Mouse (Mus musculus): ENCODE data around the gene Omt2b. TPM values are rescaled to one million over a fixed set of nuclear protein-coding genes. Genes with fewer than 3 reads are reported as not detected.
"Not testable (repeated sequence)": the region's sequence is repeated elsewhere in the genome, so short reads cannot be mapped to it uniquely, and the experiment has no call there.

Omt2b gene
- polyA plus RNA-seq, 2 experiments = not detected

DNA sequence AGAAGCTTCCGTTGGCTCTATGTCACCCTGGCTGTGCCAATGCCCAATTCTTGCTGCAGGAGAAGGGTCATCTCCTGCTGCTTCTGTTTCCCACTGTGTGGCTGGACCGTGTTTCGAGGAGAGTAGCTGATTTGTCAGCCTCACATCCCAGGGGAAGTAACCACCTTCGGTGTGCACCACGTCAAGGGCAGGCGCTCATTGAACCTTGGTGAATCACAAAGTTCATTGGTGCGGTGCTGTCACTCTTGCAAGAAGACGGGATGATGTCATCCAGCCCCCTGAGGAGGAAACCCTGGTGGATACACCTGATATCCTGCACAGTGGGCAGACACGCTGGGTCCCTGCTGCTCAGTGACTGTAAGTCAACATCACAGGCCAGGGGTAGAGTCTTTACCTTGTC lies 15.7 kb downstream of the Omt2b start:
- ATAC-seq (ENCODE audit: low FRiP score, low read depth); H3K9me3 ChIP-seq (ENCODE audit: control insufficient read depth, low read length); H3K4me3 ChIP-seq (replicated peaks; ENCODE audit: low read length); H3K9ac ChIP-seq (ENCODE audit: low read depth, low read length, severe bottlenecking); H3K4me2 ChIP-seq (replicated peaks; ENCODE audit: low read depth, low read length, severe bottlenecking); H3K27ac ChIP-seq (replicated peaks; ENCODE audit: low read depth, low read length); H3K27me3 ChIP-seq (ENCODE audit: control insufficient read depth, insufficient read depth, low read length); H3K36me3 ChIP-seq (ENCODE audit: control insufficient read depth, insufficient read depth, low read length); H3K4me1 ChIP-seq (ENCODE audit: control insufficient read depth, insufficient read depth, low read length); DNase-seq (ENCODE audit: low spot score): not testable (repeated sequence)
- 87% methylated on average over 9 of the region's 9 CpGs for WGBS

DNA sequence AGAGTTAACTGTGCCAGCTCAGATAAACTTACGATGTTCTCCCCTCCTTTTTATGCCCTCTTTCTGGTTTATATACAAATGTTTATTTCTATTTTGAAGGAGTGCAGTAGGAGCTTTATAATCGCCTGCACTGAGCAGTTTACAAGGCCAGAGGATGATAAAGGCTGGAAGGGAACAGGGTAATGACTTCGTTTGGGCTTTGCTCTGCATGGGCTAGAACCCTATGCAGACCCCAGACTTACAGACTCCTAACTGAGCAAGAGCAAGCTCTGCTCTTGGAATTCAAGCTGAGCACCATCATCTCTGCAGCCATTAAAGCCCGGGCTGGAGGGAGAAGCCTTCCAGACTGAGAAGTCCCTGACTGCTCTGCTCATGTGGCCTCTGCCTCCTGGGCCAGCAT lies 17.8 kb downstream of the Omt2b start:
- H3K27ac ChIP-seq (replicated peaks; ENCODE audit: low read depth, low read length); H3K4me2 ChIP-seq (replicated peaks; ENCODE audit: low read depth, low read length, severe bottlenecking); DNase-seq (ENCODE audit: low spot score); H3K27me3 ChIP-seq (ENCODE audit: control insufficient read depth, insufficient read depth, low read length); H3K36me3 ChIP-seq (ENCODE audit: control insufficient read depth, insufficient read depth, low read length); H3K4me3 ChIP-seq (replicated peaks; ENCODE audit: low read length); H3K9ac ChIP-seq (ENCODE audit: low read depth, low read length, severe bottlenecking); H3K9me3 ChIP-seq (ENCODE audit: control insufficient read depth, low read length); H3K4me1 ChIP-seq (ENCODE audit: control insufficient read depth, insufficient read depth, low read length); ATAC-seq (ENCODE audit: low FRiP score, low read depth): not testable (repeated sequence)
- WGBS = 34% methylated on average over 3 of the region's 4 CpGs

- no peak for TF ChIP-seq POLR2A (IDR thresholded peaks at IDR 0.05; ENCODE audit: borderline replicate concordance, extremely low read depth, insufficient read depth, insufficient read length)
- no peak overlapping the region for H3K4me3 ChIP-seq (replicated peaks; ENCODE audit: low read length)
- H3K9ac ChIP-seq (ENCODE audit: low read depth, low read length, severe bottlenecking) = no peak overlapping the region
- no peak for ATAC-seq (ENCODE audit: low FRiP score, low read depth)
- no peaks in the 10 kb centered on the region for H3K27me3 ChIP-seq (ENCODE audit: control insufficient read depth, insufficient read depth, low read length)
- no peaks in the 10 kb centered on the region for H3K9me3 ChIP-seq (ENCODE audit: control insufficient read depth, low read length)
- H3K4me1 ChIP-seq (ENCODE audit: control insufficient read depth, insufficient read depth, low read length) = no peaks in the 10 kb centered on the region
- H3K36me3 ChIP-seq (ENCODE audit: control insufficient read depth, insufficient read depth, low read length) = no peaks in the 10 kb centered on the region
- 73% methylated on average over 3 of the region's 3 CpGs for WGBS
- H3K27ac ChIP-seq (replicated peaks; ENCODE audit: low read depth, low read length) = no peak overlapping the region
- H3K4me2 ChIP-seq (replicated peaks; ENCODE audit: low read depth, low read length, severe bottlenecking) = no peak overlapping the region
- no peak for DNase-seq (ENCODE audit: low spot score)
Observed at GRCm38 (mm10) chr9:78347004-78347403, 19.6 kb downstream of the Omt2b start.

DNA sequence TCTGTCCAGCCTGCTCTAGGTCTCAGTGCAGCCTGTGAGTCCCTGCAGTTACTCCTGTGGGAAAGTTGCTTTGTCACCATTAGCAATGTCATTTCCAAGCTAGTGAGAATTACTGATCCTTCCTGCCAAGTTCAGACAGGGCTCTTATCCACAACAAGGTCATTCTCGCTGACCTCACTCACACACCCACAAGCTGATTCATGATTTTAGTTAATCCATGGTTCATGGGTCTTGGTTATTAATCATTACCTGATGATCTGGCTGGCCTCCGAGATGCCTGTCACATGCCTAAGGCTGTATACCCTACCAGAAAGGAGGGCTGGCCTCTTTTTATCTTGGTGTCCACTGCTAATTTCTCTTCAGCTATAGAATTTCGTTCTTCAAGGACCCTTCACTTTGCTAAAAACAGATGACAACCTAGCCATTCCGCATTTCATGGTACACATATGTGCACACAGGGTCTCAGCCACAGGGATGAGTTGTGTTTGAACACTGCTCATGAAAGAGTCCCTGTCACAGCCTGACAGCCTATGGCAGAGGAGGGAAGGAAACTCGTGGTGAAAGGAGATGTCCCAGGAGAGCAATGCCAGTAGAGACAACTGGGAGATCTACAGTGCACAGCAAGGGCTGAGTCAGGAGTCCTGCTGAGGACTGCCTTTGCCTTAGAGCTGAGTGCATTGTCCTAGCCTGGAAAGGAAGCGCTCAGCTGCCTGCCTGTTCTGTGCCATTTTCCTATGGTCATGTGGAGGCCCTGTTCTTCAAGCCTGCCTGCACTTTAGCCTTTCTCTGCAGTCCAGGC lies 21.0 kb downstream of the Omt2b start:
- not testable (repeated sequence) for H3K27me3 ChIP-seq (ENCODE audit: control insufficient read depth, insufficient read depth, low read length); H3K36me3 ChIP-seq (ENCODE audit: control insufficient read depth, insufficient read depth, low read length); DNase-seq (ENCODE audit: low spot score); H3K9me3 ChIP-seq (ENCODE audit: control insufficient read depth, low read length); ATAC-seq (ENCODE audit: low FRiP score, low read depth); H3K4me1 ChIP-seq (ENCODE audit: control insufficient read depth, insufficient read depth, low read length); H3K27ac ChIP-seq (replicated peaks; ENCODE audit: low read depth, low read length); H3K9ac ChIP-seq (ENCODE audit: low read depth, low read length, severe bottlenecking); H3K4me2 ChIP-seq (replicated peaks; ENCODE audit: low read depth, low read length, severe bottlenecking); H3K4me3 ChIP-seq (replicated peaks; ENCODE audit: low read length)
- 58% methylated on average over 6 of the region's 6 CpGs for WGBS

DNA sequence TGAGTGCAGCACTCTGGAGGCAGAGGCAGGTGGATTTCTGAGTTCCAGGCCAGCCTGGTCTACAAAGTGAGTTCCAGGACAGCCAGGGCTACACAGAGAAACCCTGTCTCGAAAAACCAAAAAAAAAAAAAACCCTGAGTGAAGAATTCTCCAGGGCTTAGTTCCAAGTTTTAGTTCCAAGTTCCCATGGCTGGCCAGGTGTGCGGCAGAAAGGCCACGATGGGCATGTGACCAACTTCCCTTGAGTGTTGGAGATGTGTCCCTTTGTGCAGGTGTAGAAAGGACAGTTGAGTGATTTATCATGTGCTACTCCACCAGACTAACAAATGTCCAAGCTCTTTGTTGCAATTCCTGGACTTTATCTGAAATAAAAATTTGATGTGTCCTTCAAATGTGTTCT lies 21.8 kb downstream of the Omt2b start:
- not testable (repeated sequence) for H3K4me2 ChIP-seq (replicated peaks; ENCODE audit: low read depth, low read length, severe bottlenecking); H3K4me3 ChIP-seq (replicated peaks; ENCODE audit: low read length); ATAC-seq (ENCODE audit: low FRiP score, low read depth); H3K27me3 ChIP-seq (ENCODE audit: control insufficient read depth, insufficient read depth, low read length); H3K9ac ChIP-seq (ENCODE audit: low read depth, low read length, severe bottlenecking); H3K9me3 ChIP-seq (ENCODE audit: control insufficient read depth, low read length); H3K4me1 ChIP-seq (ENCODE audit: control insufficient read depth, insufficient read depth, low read length); H3K27ac ChIP-seq (replicated peaks; ENCODE audit: low read depth, low read length); H3K36me3 ChIP-seq (ENCODE audit: control insufficient read depth, insufficient read depth, low read length); DNase-seq (ENCODE audit: low spot score)
- WGBS = 75% methylated on average over 3 of the region's 3 CpGs

- H3K4me2 ChIP-seq (replicated peaks; ENCODE audit: low read depth, low read length, severe bottlenecking); H3K4me3 ChIP-seq (replicated peaks; ENCODE audit: low read length); H3K27me3 ChIP-seq (ENCODE audit: control insufficient read depth, insufficient read depth, low read length); H3K27ac ChIP-seq (replicated peaks; ENCODE audit: low read depth, low read length); H3K36me3 ChIP-seq (ENCODE audit: control insufficient read depth, insufficient read depth, low read length); H3K4me1 ChIP-seq (ENCODE audit: control insufficient read depth, insufficient read depth, low read length); H3K9ac ChIP-seq (ENCODE audit: low read depth, low read length, severe bottlenecking); H3K9me3 ChIP-seq (ENCODE audit: control insufficient read depth, low read length); DNase-seq (ENCODE audit: low spot score); ATAC-seq (ENCODE audit: low FRiP score, low read depth): not testable (repeated sequence)
Observed at GRCm38 (mm10) chr9:78350007-78350406, 22.6 kb downstream of the Omt2b start.
